Comparison of ENCODE assay signal across 16 mouse cellular contexts in the genomic region with DNA sequence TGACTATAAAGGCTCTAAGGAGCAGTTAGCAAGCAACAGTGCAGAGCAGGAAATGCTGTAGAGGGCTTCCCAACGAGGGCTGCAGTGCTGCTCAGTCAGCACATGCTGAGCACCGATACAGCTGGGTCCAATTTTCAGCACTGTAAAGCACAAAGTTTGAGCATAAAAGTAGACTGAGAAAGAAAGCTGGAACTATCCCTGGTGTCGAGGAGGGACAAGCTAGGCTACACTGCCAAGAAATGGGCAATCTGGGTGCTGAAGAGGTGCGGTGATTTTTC. TPM values are rescaled to one million over a fixed set of nuclear protein-coding genes. Genes with fewer than 3 reads are reported as not detected.
DNase-seq lines count a peak whose midpoint lies in the region; ATAC-seq and TF ChIP-seq lines count a peak whose summit lies in the region.
"Had no signal": no experiment of that assay in that cellular context is flagged by ENCODE, and none has a peak within 500 bp of the region (broad histone marks: within the 10 kb centered on the region; RNA-seq: fewer than 3 reads in every experiment).

No protein-coding gene starts in this region.

- intact Hi-C loops in gastrocnemius, adult 2 months (cut with DNase I) = no loop called here

- 81% methylated on average over 4 of the region's 4 CpGs for WGBS in liver, adult 2 months
- 58% methylated on average over 4 of the region's 4 CpGs for WGBS in liver, postnatal 0 days (ENCODE audit: insufficient replicate concordance)
- 29% methylated on average over 4 of the region's 4 CpGs for WGBS in limb, embryonic 14.5 days
- 86% methylated on average over 4 of the region's 4 CpGs for WGBS in midbrain, embryonic 14.5 days

- peak overlapping the region; percentile 59 for H3K27ac ChIP-seq in gastrocnemius, adult 2 months
- 0 out of 2 replicates have a peak overlapping the region, but pooled peaks have one; percentile 39 for H3K27ac ChIP-seq in liver, adult 2 months (replicated peaks; ENCODE audit: insufficient read depth, low read depth, low read length)
- no peak overlapping the region for H3K27ac ChIP-seq in liver, postnatal 0 days (ENCODE audit: low read depth)
- peak overlapping the region; percentile 55; the same call in 1 of the 2 replicates for H3K27ac ChIP-seq in brown adipose tissue, adult 24 weeks (replicated peaks; ENCODE audit: low read depth, low read length)
- no peak overlapping the region for H3K27ac ChIP-seq in limb, embryonic 14.5 days (replicated peaks; ENCODE audit: low read depth, low read length)
- no peak overlapping the region for H3K27ac ChIP-seq in midbrain, embryonic 14.5 days (replicated peaks; ENCODE audit: low read depth, low read length)
- H3K27ac ChIP-seq: hindbrain, embryonic 13.5 days; liver, embryonic 12.5 days; midbrain, embryonic 12.5 days had no signal

- H3K79me2 ChIP-seq in liver, adult 2 months (ENCODE audit: control insufficient read depth, insufficient read depth, low read length) = no peaks in the 10 kb centered on the region

- no peak overlapping the region for H3K4me2 ChIP-seq in liver, postnatal 0 days (ENCODE audit: low read depth, low read length)
- no peak overlapping the region for H3K4me2 ChIP-seq in limb, embryonic 14.5 days (replicated peaks; ENCODE audit: low read depth, low read length, severe bottlenecking)
- H3K4me2 ChIP-seq in midbrain, embryonic 14.5 days (ENCODE audit: low read length) = no peak overlapping the region
- H3K4me2 ChIP-seq: hindbrain, embryonic 13.5 days; liver, embryonic 12.5 days; midbrain, embryonic 12.5 days had no signal

- no peak overlapping the region for H3K4me3 ChIP-seq in gastrocnemius, adult 2 months
- no peak overlapping the region for H3K4me3 ChIP-seq in liver, adult 2 months (ENCODE audit: insufficient read depth, low read depth, low read length)
- no peak overlapping the region for H3K4me3 ChIP-seq in liver, postnatal 0 days (ENCODE audit: low read depth, low read length)
- no peak overlapping the region for H3K4me3 ChIP-seq in brown adipose tissue, adult 24 weeks (ENCODE audit: insufficient read depth, low read depth, low read length)
- no peak overlapping the region for H3K4me3 ChIP-seq in limb, embryonic 14.5 days (replicated peaks; ENCODE audit: low read length)
- no peak overlapping the region for H3K4me3 ChIP-seq in midbrain, embryonic 14.5 days (replicated peaks; ENCODE audit: low read depth, low read length)
- H3K4me3 ChIP-seq: hindbrain, embryonic 13.5 days; liver, embryonic 12.5 days; midbrain, embryonic 12.5 days had no signal

- no peaks in the 10 kb centered on the region for H3K27me3 ChIP-seq in liver, adult 2 months (ENCODE audit: control insufficient read depth, insufficient read depth, low read length)
- no peaks in the 10 kb centered on the region for H3K27me3 ChIP-seq in liver, postnatal 0 days (ENCODE audit: insufficient read depth, low read length)
- H3K27me3 ChIP-seq in limb, embryonic 14.5 days (ENCODE audit: control insufficient read depth, insufficient read depth, low read length) = no peaks in the 10 kb centered on the region
- H3K27me3 ChIP-seq in midbrain, embryonic 14.5 days (ENCODE audit: control insufficient read depth, insufficient read depth, low read length) = no peaks in the 10 kb centered on the region
- H3K27me3 ChIP-seq: hindbrain, embryonic 13.5 days; liver, embryonic 12.5 days; midbrain, embryonic 12.5 days had no signal

- no peak for TF ChIP-seq CTCF in gastrocnemius, adult 2 months (IDR thresholded peaks at IDR 0.05)
- TF ChIP-seq CTCF in liver, adult 2 months (IDR thresholded peaks at IDR 0.05; ENCODE audit: low read depth, low read length) = no peak
- TF ChIP-seq CTCF in liver, postnatal 0 days (IDR thresholded peaks at IDR 0.05; ENCODE audit: low read depth) = no peak

- no peak for TF ChIP-seq EP300 in liver, postnatal 0 days (IDR thresholded peaks at IDR 0.05; ENCODE audit: low read depth)

- no peaks in the 10 kb centered on the region for H3K4me1 ChIP-seq in liver, adult 2 months (ENCODE audit: control insufficient read depth, insufficient read depth, low read length)
- no peaks in the 10 kb centered on the region for H3K4me1 ChIP-seq in liver, postnatal 0 days (ENCODE audit: insufficient read depth)
- H3K4me1 ChIP-seq in brown adipose tissue, adult 24 weeks (ENCODE audit: control insufficient read depth, insufficient read depth, insufficient read length, low read length) = no peaks in the 10 kb centered on the region; the same call in 1 of the 2 replicates
- H3K4me1 ChIP-seq in limb, embryonic 14.5 days (ENCODE audit: control insufficient read depth, insufficient read depth, low read length) = peaks cover 28% of the 10 kb centered on the region
- H3K4me1 ChIP-seq in midbrain, embryonic 14.5 days (ENCODE audit: control insufficient read depth, insufficient read depth, low read length) = no peaks in the 10 kb centered on the region
- H3K4me1 ChIP-seq: liver, embryonic 12.5 days had no signal

- H3K36me3 ChIP-seq in liver, adult 2 months (ENCODE audit: control insufficient read depth, insufficient read depth, low read length) = no peaks in the 10 kb centered on the region
- no peaks in the 10 kb centered on the region for H3K36me3 ChIP-seq in liver, postnatal 0 days (replicated peaks; ENCODE audit: insufficient read depth, low read length)
- no peaks in the 10 kb centered on the region for H3K36me3 ChIP-seq in limb, embryonic 14.5 days (ENCODE audit: control insufficient read depth, insufficient read depth, low read length)
- H3K36me3 ChIP-seq in midbrain, embryonic 14.5 days (ENCODE audit: control insufficient read depth, insufficient read depth, low read length) = no peaks in the 10 kb centered on the region
- H3K36me3 ChIP-seq: hindbrain, embryonic 13.5 days; liver, embryonic 12.5 days; midbrain, embryonic 12.5 days had no signal

- no peak for ATAC-seq in liver, postnatal 0 days
- peak; percentile 50; the same call in 1 of the 2 replicates for ATAC-seq in limb, embryonic 14.5 days (ENCODE audit: low FRiP score, low read depth)
- ATAC-seq in midbrain, embryonic 14.5 days (ENCODE audit: low FRiP score, low TSS enrichment) = no peak
- ATAC-seq: intestine, postnatal 0 days; liver, embryonic 12.5 days had no signal

- TF ChIP-seq POLR2A in liver, adult 2 months (IDR thresholded peaks at IDR 0.05; ENCODE audit: extremely low read depth, insufficient read depth, low read length) = no peak
- no peak for TF ChIP-seq POLR2A in limb, embryonic 14.5 days (IDR thresholded peaks at IDR 0.05; ENCODE audit: borderline replicate concordance, extremely low read depth, insufficient read depth, insufficient read length)

- no peak for DNase-seq in gastrocnemius, adult 2 months
- DNase-seq in gastrocnemius, postnatal 4 days (ENCODE audit: low spot score in 2 of 2) = no peak
- no peak for DNase-seq in liver, adult 2 months (ENCODE audit: extremely low read depth, low read depth, low spot score)
- no peak for DNase-seq in liver, postnatal 0 days
- peak; percentile 68 for DNase-seq in limb, embryonic 14.5 days (ENCODE audit: low spot score)
- DNase-seq in T-cell, adult 2 months (ENCODE audit: low spot score) = no peak
- DNase-seq in midbrain, embryonic 14.5 days = no peak
- DNase-seq: cerebellum, adult 2 months; kidney, postnatal 14 days; layer of hippocampus, adult 9-11 months; lung, postnatal 36 days had no signal

- H3K9me3 ChIP-seq in liver, postnatal 0 days (ENCODE audit: low read length) = no peaks in the 10 kb centered on the region
- no peaks in the 10 kb centered on the region for H3K9me3 ChIP-seq in limb, embryonic 14.5 days (ENCODE audit: control insufficient read depth, low read length)
- no peaks in the 10 kb centered on the region for H3K9me3 ChIP-seq in midbrain, embryonic 14.5 days (ENCODE audit: control insufficient read depth, low read length)
- H3K9me3 ChIP-seq: hindbrain, embryonic 13.5 days; liver, embryonic 12.5 days; midbrain, embryonic 12.5 days had no signal

- H3K9ac ChIP-seq in liver, adult 2 months (ENCODE audit: low read depth, low read length) = no peak overlapping the region
- H3K9ac ChIP-seq in liver, postnatal 0 days (replicated peaks) = no peak overlapping the region
- H3K9ac ChIP-seq in limb, embryonic 14.5 days (ENCODE audit: low read depth, low read length, severe bottlenecking) = no peak overlapping the region
- no peak overlapping the region for H3K9ac ChIP-seq in midbrain, embryonic 14.5 days (replicated peaks; ENCODE audit: low read length)
- H3K9ac ChIP-seq: hindbrain, embryonic 13.5 days; liver, embryonic 12.5 days; midbrain, embryonic 12.5 days had no signal

RNA-seq across cellular contexts. Expression of gene Lhfp, which starts 24.7 kb away (rescaled TPM):
- total RNA-seq in gastrocnemius, adult 2 months (2021) = 10 to 100 TPM in 1 of 2 experiments, 1 to 10 TPM in 1; 10.0 to 16.6 TPM
- 10 to 100 TPM; 56.3 to 64.3 TPM for total RNA-seq in gastrocnemius, postnatal 4 days (2021)
- total RNA-seq in liver, adult 2 months (2014; rRNA removed) = 10.6 and 14.3 TPM in 2 replicates
- 14.2 and 15.3 TPM in 2 replicates for polyA plus RNA-seq in liver, adult 2 months (2012; rRNA removed)
- 9.6 and 10.4 TPM in 2 replicates for polyA plus RNA-seq in liver, postnatal 0 days (2015; fragmentation: Nextera tagmentation; extraction: Ambion mirVana)
- 7.8 and 14.7 TPM in 2 replicates for polyA plus RNA-seq in brown adipose tissue, adult 24 weeks (2012; ENCODE audit: insufficient read depth, insufficient read length, missing spikeins)
- polyA plus RNA-seq in limb, embryonic 14.5 days (2012; rRNA removed) = 83.3 and 91.0 TPM in 2 replicates
- polyA plus RNA-seq in limb, embryonic 14.5 days (2014; fragmentation: Nextera tagmentation; extraction: Ambion mirVana) = 94.0 and 105 TPM in 2 replicates
- 37.9 and 48.1 TPM in 2 replicates for polyA plus RNA-seq in midbrain, embryonic 14.5 days (2014; fragmentation: Nextera tagmentation; extraction: Ambion mirVana)

RNA-seq across cellular contexts. Expression of gene Cog6, which starts 49.0 kb away (rescaled TPM):
- 10 to 100 TPM; 42.1 to 45.1 TPM for total RNA-seq in gastrocnemius, adult 2 months (2021)
- 10 to 100 TPM; 29.9 to 33.6 TPM for total RNA-seq in gastrocnemius, postnatal 4 days (2021)
- 19.1 and 20.0 TPM in 2 replicates for total RNA-seq in liver, adult 2 months (2014; rRNA removed)
- polyA plus RNA-seq in liver, adult 2 months (2012; rRNA removed) = 10.8 and 12.0 TPM in 2 replicates
- 8.8 and 11.1 TPM in 2 replicates for polyA plus RNA-seq in liver, postnatal 0 days (2015; fragmentation: Nextera tagmentation; extraction: Ambion mirVana)
- polyA plus RNA-seq in brown adipose tissue, adult 24 weeks (2012; ENCODE audit: insufficient read depth, insufficient read length, missing spikeins) = 21.2 and 24.0 TPM in 2 replicates
- 41.3 TPM in 2 replicates for polyA plus RNA-seq in limb, embryonic 14.5 days (2012; rRNA removed)
- polyA plus RNA-seq in limb, embryonic 14.5 days (2014; fragmentation: Nextera tagmentation; extraction: Ambion mirVana) = 52.8 and 55.6 TPM in 2 replicates
- polyA plus RNA-seq in midbrain, embryonic 14.5 days (2014; fragmentation: Nextera tagmentation; extraction: Ambion mirVana) = 56.0 and 76.2 TPM in 2 replicates

Comparison
In these comparisons a context has a peak if more than half of its experiments do, and no peak if none do; other contexts are left out.
1. H3K27ac ChIP-seq: peak in gastrocnemius, adult 2 months (single experiment), liver, adult 2 months (single experiment) and brown adipose tissue, adult 24 weeks (single experiment); none in liver, postnatal 0 days (single experiment), limb, embryonic 14.5 days (single experiment) and midbrain, embryonic 14.5 days (single experiment).